17 mouse cellular contexts compared by ENCODE assay signal in genomic region chr5:111070361-111070760, GRCm38 (mm10).
"Had no signal": no experiment of that assay in that cellular context is flagged by ENCODE, and none has a peak within 500 bp of the region (broad histone marks: within the 10 kb centered on the region; RNA-seq: fewer than 3 reads in every experiment).

No protein-coding gene starts in this region.

- DNase-seq: liver, postnatal 0 days; lung, adult 2 months; lung, postnatal 14 days; lung, postnatal 36 days; right cerebral cortex, postnatal 14 days; thymus, adult 2 months; thymus, postnatal 25 days; thymus, postnatal 4 days had no signal

- H3K36me3 ChIP-seq: liver, embryonic 15.5 days; lung, embryonic 15.5 days; midbrain, embryonic 13.5 days; midbrain, embryonic 15.5 days; neural tube, embryonic 12.5 days; stomach, embryonic 15.5 days had no signal

- H3K4me1 ChIP-seq: liver, embryonic 15.5 days had no signal

- H3K9ac ChIP-seq: liver, embryonic 15.5 days; liver, postnatal 0 days; lung, embryonic 15.5 days; midbrain, embryonic 13.5 days; midbrain, embryonic 15.5 days; neural tube, embryonic 12.5 days; stomach, embryonic 15.5 days had no signal

- ATAC-seq: liver, postnatal 0 days; midbrain, embryonic 13.5 days; midbrain, embryonic 15.5 days had no signal

- H3K9me3 ChIP-seq: liver, embryonic 15.5 days; lung, embryonic 15.5 days; megakaryocyte, embryonic 14.5 days; midbrain, embryonic 13.5 days; midbrain, embryonic 15.5 days; neural tube, embryonic 12.5 days; stomach, embryonic 15.5 days had no signal

- H3K27me3 ChIP-seq: liver, embryonic 15.5 days; lung, embryonic 15.5 days; midbrain, embryonic 13.5 days; midbrain, embryonic 15.5 days; neural tube, embryonic 12.5 days; stomach, embryonic 15.5 days had no signal

- H3K27ac ChIP-seq: liver, embryonic 15.5 days; lung, embryonic 15.5 days; macrophage; midbrain, embryonic 13.5 days; midbrain, embryonic 15.5 days; neural tube, embryonic 12.5 days; stomach, embryonic 15.5 days; stomach, postnatal 0 days had no signal

- H3K4me2 ChIP-seq: liver, embryonic 15.5 days; lung, embryonic 15.5 days; midbrain, embryonic 13.5 days; midbrain, embryonic 15.5 days; neural tube, embryonic 12.5 days; stomach, embryonic 15.5 days had no signal

- H3K4me3 ChIP-seq: liver, embryonic 15.5 days; lung, embryonic 15.5 days; megakaryocyte, embryonic 14.5 days; midbrain, embryonic 13.5 days; midbrain, embryonic 15.5 days; neural tube, embryonic 12.5 days; stomach, embryonic 15.5 days had no signal
